Mouse (Mus musculus) liver, embryonic 15.5 days (tissue): ENCODE measurements at regions not wholly inside any gene's neighbourhood (a gene's known extent, or its start where the extent isn't known, plus 50 kb on each side); places are given as distances from the start of the nearest gene placed in this dataset.

ENCODE experiments used
- ATAC-seq: fragments of 200-750 bp; cut with Nextera tagmentation; 2 replicates; pipeline ENCODE4 v1.8.0; 2017; ENCODE audit warnings: moderate number of reproducible peaks, mild to moderate bottlenecking, moderate library complexity; ENCODE audit not compliant: insufficient read depth
- H3K27ac ChIP-seq: fragments of 300-500 bp; sonication (generic); replicated peaks from 2 replicates; pipeline ENCODE4 v1.5.1; 2015; ENCODE audit warnings: mild to moderate bottlenecking, inconsistent platforms
- H3K27me3 ChIP-seq: fragments of 300-500 bp; sonication (generic); 2 replicates; pipeline ENCODE4 v1.6.1; 2015; ENCODE audit warnings: mild to moderate bottlenecking, inconsistent platforms
- H3K36me3 ChIP-seq: fragments of 300-500 bp; sonication (generic); replicated peaks from 2 replicates; pipeline ENCODE4 v1.6.1; 2015; ENCODE audit warnings: moderate library complexity, mild to moderate bottlenecking, inconsistent platforms
- H3K4me1 ChIP-seq: fragments of 300-500 bp; sonication (generic); replicated peaks from 2 replicates; pipeline ENCODE4 v1.6.1; 2015; ENCODE audit warnings: inconsistent platforms
- H3K4me2 ChIP-seq: fragments of 300-500 bp; sonication (generic); 2 replicates; pipeline ENCODE4 v1.6.1; 2015; ENCODE audit warnings: moderate library complexity, mild to moderate bottlenecking, inconsistent platforms
- H3K4me3 ChIP-seq: fragments of 300-500 bp; sonication (generic); replicated peaks from 2 replicates; pipeline ENCODE4 v1.5.1; 2015; ENCODE audit warnings: mild to moderate bottlenecking, inconsistent platforms
- H3K9ac ChIP-seq: fragments of 300-500 bp; sonication (generic); 2 replicates; pipeline ENCODE4 v1.6.1; 2015; ENCODE audit warnings: moderate library complexity, mild to moderate bottlenecking, inconsistent platforms
- H3K9me3 ChIP-seq: fragments of 300-500 bp; sonication (generic); replicated peaks from 2 replicates; pipeline ENCODE4 v1.6.1; 2016; ENCODE audit warnings: inconsistent platforms
- WGBS: fragments of 180-500 bp; shearing (Covaris S2); methylation state at CpG from one replicate; pipeline ENCODE4 v1.1.7; 2015; ENCODE audit warnings: mixed read lengths; ENCODE audit not compliant: insufficient replicate concordance; 5-methylcytosine and 5-hydroxymethylcytosine counted together

GRCm38 (mm10) chr12:9430656-9431055 is 139.3 kb upstream of the Osr1 start:
- no peaks in the 10 kb centered on the region for H3K27me3 ChIP-seq
- H3K27ac ChIP-seq, result no peak overlapping the region
- no peak overlapping the region for H3K4me2 ChIP-seq
- no peak overlapping the region for H3K4me3 ChIP-seq
- no peaks in the 10 kb centered on the region for H3K4me1 ChIP-seq
- H3K9ac ChIP-seq, result no peak overlapping the region
- 42% methylated on average over 3 of the region's 3 CpGs for WGBS
- no peaks in the 10 kb centered on the region for H3K9me3 ChIP-seq
- no peak for ATAC-seq
- H3K36me3 ChIP-seq, result no peaks in the 10 kb centered on the region

DNA sequence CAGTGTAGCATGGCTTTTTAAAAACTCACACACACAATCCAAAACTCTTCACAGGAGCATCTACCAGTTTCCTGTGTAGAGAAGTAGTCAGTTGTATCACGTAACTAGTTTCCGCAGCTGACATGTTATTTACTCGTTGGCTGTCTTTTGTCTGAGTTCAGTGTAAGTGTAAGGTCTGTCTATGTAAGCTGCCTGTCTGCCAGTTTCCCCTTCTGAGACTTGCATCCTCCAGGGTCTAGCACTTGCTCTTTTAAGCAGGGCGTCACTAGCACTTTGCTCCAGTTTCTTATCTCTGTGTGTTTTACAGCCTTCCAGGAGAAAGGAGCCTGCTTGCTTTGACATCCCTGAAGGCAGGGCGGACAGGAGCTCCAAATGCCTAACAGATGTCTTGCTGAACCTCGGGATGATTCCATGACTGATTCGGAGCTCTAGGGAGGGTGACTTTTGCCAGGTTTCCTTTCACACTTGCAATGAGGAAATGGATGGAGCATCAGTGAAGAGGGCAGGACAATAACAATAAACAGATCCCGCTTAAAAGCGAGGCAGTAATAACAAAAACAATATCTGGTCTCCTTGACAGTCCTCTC is 131.2 kb upstream of the Osr1 start:
- H3K4me1 ChIP-seq, result no peaks in the 10 kb centered on the region
- H3K9me3 ChIP-seq, result no peaks in the 10 kb centered on the region
- WGBS, result 14% methylated on average over 9 of the region's 9 CpGs
- no peak overlapping the region for H3K27ac ChIP-seq
- H3K36me3 ChIP-seq, result no peaks in the 10 kb centered on the region
- H3K27me3 ChIP-seq, result no peaks in the 10 kb centered on the region
- H3K4me3 ChIP-seq, result no peak overlapping the region
- no peak overlapping the region for H3K9ac ChIP-seq
- H3K4me2 ChIP-seq, result no peak overlapping the region
- no peak for ATAC-seq

- Histone ChIP-seq H3K9ac (no peak overlapping the region), H3K36me3 (no peaks in the 10 kb centered on the region), H3K27ac (no peak overlapping the region), H3K27me3 (no peaks in the 10 kb centered on the region), H3K4me2 (no peak overlapping the region), H3K9me3 (no peaks in the 10 kb centered on the region), H3K4me3 (no peak overlapping the region), H3K4me1 (no peaks in the 10 kb centered on the region)
- no peak for ATAC-seq
- 18% methylated on average over 3 of the region's 3 CpGs for WGBS
Measured at GRCm38 (mm10) chr12:9450620-9451019, 119.3 kb upstream of the Osr1 start.

- no peak overlapping the region for H3K4me3 ChIP-seq
- no peaks in the 10 kb centered on the region for H3K36me3 ChIP-seq
- ATAC-seq, result no peak
- no peak overlapping the region for H3K27ac ChIP-seq
- no peaks in the 10 kb centered on the region for H3K9me3 ChIP-seq
- H3K27me3 ChIP-seq, result no peaks in the 10 kb centered on the region
- H3K9ac ChIP-seq, result no peak overlapping the region
- no peaks in the 10 kb centered on the region for H3K4me1 ChIP-seq
- H3K4me2 ChIP-seq, result no peak overlapping the region
- 68% methylated on average over 3 of the region's 3 CpGs for WGBS
Measured at GRCm38 (mm10) chr12:9460193-9460592, 109.7 kb upstream of the Osr1 start.

GRCm38 (mm10) chr12:9469655-9470470 is 100.1 kb upstream of the Osr1 start:
- no peak overlapping the region for H3K4me3 ChIP-seq
- no peaks in the 10 kb centered on the region for H3K36me3 ChIP-seq
- H3K27ac ChIP-seq, result no peak overlapping the region
- H3K4me2 ChIP-seq, result no peak overlapping the region
- H3K9ac ChIP-seq, result no peak overlapping the region
- no peaks in the 10 kb centered on the region for H3K27me3 ChIP-seq
- H3K9me3 ChIP-seq, result no peaks in the 10 kb centered on the region
- no peaks in the 10 kb centered on the region for H3K4me1 ChIP-seq
- no peak for ATAC-seq
- 43% methylated on average over 3 of the region's 3 CpGs for WGBS

- 54% methylated on average over 2 of the region's 2 CpGs for WGBS
- Histone ChIP-seq H3K27me3 (no peaks in the 10 kb centered on the region), H3K36me3 (no peaks in the 10 kb centered on the region), H3K9ac (no peak overlapping the region), H3K9me3 (no peaks in the 10 kb centered on the region), H3K4me3 (no peak overlapping the region), H3K4me1 (no peaks in the 10 kb centered on the region), H3K4me2 (no peak overlapping the region), H3K27ac (no peak overlapping the region)
- ATAC-seq, result no peak
Measured at GRCm38 (mm10) chr12:9475836-9476235, 94.1 kb upstream of the Osr1 start.

DNA sequence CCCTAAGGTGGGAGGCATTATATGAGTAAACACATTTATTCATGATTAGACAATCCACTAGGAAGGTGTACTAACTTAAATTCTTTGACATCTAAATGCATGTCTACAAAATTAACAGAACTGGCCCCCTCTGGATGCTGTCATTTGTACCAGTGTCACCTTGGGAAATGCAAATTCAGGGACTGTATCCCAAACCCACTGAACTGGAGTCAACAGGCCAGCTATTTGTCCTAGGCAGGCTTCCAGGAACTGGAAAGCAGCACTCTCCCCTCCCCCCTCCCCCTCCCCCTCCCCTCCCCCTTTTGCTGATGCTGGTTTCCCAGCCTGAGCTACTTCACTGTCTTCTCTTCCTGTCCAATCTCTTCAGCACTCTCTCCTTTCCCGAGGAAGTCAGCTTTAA is 91.7 kb upstream of the Osr1 start:
- Histone ChIP-seq H3K4me3 (no peak overlapping the region), H3K36me3 (no peaks in the 10 kb centered on the region), H3K27ac (no peak overlapping the region), H3K4me1 (no peaks in the 10 kb centered on the region), H3K9me3 (no peaks in the 10 kb centered on the region), H3K4me2 (no peak overlapping the region), H3K9ac (no peak overlapping the region), H3K27me3 (no peaks in the 10 kb centered on the region)
- no peak for ATAC-seq
- 29% methylated on average over 1 of the region's 1 CpGs for WGBS

GRCm38 (mm10) chr12:9487674-9488413 is 82.1 kb upstream of the Osr1 start:
- H3K27me3 ChIP-seq, result no peaks in the 10 kb centered on the region
- 50% methylated on average over 8 of the region's 8 CpGs for whole genome bisulfite sequencing
- no peak overlapping the region for H3K9ac ChIP-seq
- no peaks in the 10 kb centered on the region for H3K4me1 ChIP-seq
- H3K9me3 ChIP-seq, result no peaks in the 10 kb centered on the region
- ATAC-seq, result no peak
- no peaks in the 10 kb centered on the region for H3K36me3 ChIP-seq
- H3K4me3 ChIP-seq, result no peak overlapping the region
- H3K4me2 ChIP-seq, result no peak overlapping the region
- H3K27ac ChIP-seq, result no peak overlapping the region

DNA sequence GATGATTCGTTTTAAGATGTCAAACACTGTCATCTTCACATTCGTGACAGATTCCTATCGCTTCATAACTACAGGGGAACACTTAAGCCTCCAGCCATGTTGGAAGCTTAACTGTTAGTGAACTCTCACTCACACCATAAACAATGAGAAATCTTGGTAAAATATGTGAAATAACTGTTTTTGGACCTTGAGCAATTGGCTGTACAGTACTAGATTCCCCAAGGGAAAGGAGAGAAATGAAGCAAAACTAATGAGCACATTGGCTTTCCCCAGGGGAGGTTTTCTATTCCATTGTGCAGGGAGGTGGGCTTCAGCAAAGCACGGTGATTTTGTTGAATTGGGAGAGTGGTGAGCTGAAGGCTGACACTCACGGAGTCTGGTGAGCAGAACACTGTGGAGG is 56.0 kb upstream of the Osr1 start:
- Histone ChIP-seq H3K4me1 (no peaks in the 10 kb centered on the region), H3K4me2 (no peak overlapping the region), H3K9ac (no peak overlapping the region), H3K4me3 (no peak overlapping the region), H3K27ac (no peak overlapping the region), H3K27me3 (no peaks in the 10 kb centered on the region), H3K9me3 (no peaks in the 10 kb centered on the region), H3K36me3 (no peaks in the 10 kb centered on the region)
- no peak for ATAC-seq
- WGBS, result 60% methylated on average over 5 of the region's 5 CpGs

DNA sequence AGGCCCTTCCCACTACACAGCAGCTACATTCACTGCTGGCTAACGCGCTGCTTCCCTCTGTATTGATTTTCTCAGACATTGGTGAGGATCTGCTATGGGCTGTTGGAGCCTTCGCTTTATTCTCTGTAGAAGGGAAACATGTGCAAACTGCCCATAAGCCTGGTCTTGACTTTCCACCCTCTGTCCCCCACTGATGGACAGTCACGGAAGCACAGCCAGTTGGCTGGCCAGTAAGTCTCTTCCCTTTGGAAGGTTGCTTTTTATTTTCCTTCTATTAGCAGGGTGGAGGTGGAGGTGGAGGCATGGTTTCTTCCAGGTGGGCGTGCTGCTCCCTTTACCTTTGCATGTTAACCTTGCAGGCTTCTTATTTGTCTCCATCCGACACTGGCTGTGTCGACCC is 51.1 kb upstream of the Osr1 start:
- Histone ChIP-seq H3K36me3 (no peaks in the 10 kb centered on the region), H3K4me2 (no peak overlapping the region), H3K27me3 (no peaks in the 10 kb centered on the region), H3K4me3 (no peak overlapping the region), H3K4me1 (no peaks in the 10 kb centered on the region), H3K9me3 (no peaks in the 10 kb centered on the region), H3K27ac (no peak overlapping the region), H3K9ac (no peak overlapping the region)
- WGBS, result 56% methylated on average over 7 of the region's 7 CpGs
- ATAC-seq, result no peak

GRCm38 (mm10) chr12:9519346-9519745 is 50.6 kb upstream of the Osr1 start:
- no peaks in the 10 kb centered on the region for H3K9me3 ChIP-seq
- no peak overlapping the region for H3K4me2 ChIP-seq
- 59% methylated on average over 3 of the region's 3 CpGs for WGBS
- H3K4me1 ChIP-seq, result no peaks in the 10 kb centered on the region
- no peaks in the 10 kb centered on the region for H3K27me3 ChIP-seq
- ATAC-seq, result no peak
- H3K9ac ChIP-seq, result no peak overlapping the region
- no peaks in the 10 kb centered on the region for H3K36me3 ChIP-seq
- H3K27ac ChIP-seq, result no peak overlapping the region
- H3K4me3 ChIP-seq, result no peak overlapping the region
